Mouse (Mus musculus) cerebellum, postnatal 14 days (tissue): ENCODE data around the gene Trim41.
A peak's percentile ranks its signal among the peaks of the same experiment; 100 is the strongest.
"Not testable (repeated sequence)": the region's sequence is repeated elsewhere in the genome, so short reads cannot be mapped to it uniquely, and the experiment has no call there.

Experiments used
- DNase-seq, 2 experiments: peaks; one replicate each; pipeline ENCODE4 v3.0.0; 2021; ENCODE audit warnings: mixed read lengths in 2 of 2

The Trim41 gene

DNA sequence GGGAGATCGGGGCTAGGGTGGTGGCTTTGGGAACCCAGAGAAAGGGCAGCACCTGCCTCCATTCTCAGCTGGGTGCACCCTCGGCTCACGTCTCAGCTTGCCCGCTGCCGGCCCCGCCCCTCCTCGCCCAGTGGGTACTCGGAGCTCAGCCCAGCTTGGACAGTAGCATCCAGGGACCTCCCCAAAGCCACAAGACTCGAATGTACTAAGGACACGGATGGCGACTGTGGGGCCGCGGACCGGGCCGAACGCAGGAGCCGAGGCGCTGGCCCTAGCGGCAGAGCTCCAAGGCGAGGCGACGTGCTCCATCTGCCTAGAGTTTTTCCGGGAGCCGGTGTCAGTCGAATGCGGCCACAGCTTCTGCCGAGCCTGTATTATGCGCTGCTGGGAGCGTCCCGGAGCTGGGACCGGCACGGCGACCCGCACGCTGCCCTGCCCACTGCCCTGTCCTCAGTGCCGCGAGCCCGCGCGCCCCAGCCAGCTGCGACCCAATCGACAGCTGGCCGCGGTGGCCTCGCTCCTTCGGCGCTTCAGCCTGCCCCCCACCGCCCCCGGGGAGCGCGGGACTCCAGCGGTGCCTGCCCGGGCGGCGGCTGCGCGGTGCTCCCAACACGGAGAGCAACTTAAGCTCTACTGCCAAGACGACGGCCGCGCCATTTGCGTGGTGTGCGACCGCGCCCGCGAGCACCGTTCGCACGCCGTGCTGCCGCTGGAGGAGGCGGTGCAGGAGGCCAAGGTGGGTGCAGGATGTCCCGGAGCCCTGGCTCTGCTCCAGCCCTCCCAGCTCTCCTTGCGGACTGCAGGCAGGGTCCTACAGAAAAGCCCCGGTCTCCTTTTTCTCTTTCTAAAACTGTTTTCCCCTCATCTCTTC lies 20.4 kb upstream of the Trim41 start:
- DNase-seq = peak; percentile 68 to 73

DNA sequence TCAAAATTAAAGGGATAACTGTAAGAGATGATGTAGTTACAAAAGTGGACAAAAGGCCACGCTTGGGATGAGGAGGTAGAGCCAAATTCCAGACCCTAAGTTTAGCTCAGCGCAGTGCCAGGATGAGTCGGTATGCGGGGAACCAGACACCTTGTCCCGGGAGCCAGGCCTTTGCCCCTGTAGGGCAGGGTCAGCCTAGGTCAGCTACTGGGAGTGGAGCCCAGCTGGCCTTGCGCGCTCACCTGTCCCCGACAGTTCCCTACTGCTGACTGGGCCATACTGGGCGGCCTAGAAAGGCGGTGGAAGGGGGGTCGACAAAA lies 19.8 kb upstream of the Trim41 start:
- DNase-seq = no peak

DNA sequence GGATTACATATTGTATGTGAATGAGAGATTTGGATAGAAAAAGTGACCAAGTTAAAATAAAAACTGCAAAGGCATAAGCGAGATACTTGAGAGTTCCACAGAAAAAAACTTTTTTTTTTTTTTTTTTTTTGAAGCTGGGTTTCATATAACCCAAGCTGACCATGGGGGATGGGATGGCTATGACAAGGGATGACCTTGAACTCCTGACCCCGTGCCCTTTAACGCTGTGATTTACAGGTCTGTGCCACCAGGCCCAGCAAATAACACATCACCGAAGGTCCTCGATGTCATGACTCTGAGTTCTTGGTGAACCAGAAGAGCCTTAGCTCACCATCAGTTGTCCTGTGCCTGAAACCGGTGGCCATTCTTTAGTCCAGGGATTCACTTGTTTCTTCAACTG lies 18.8 kb upstream of the Trim41 start:
- no peak for DNase-seq

DNA sequence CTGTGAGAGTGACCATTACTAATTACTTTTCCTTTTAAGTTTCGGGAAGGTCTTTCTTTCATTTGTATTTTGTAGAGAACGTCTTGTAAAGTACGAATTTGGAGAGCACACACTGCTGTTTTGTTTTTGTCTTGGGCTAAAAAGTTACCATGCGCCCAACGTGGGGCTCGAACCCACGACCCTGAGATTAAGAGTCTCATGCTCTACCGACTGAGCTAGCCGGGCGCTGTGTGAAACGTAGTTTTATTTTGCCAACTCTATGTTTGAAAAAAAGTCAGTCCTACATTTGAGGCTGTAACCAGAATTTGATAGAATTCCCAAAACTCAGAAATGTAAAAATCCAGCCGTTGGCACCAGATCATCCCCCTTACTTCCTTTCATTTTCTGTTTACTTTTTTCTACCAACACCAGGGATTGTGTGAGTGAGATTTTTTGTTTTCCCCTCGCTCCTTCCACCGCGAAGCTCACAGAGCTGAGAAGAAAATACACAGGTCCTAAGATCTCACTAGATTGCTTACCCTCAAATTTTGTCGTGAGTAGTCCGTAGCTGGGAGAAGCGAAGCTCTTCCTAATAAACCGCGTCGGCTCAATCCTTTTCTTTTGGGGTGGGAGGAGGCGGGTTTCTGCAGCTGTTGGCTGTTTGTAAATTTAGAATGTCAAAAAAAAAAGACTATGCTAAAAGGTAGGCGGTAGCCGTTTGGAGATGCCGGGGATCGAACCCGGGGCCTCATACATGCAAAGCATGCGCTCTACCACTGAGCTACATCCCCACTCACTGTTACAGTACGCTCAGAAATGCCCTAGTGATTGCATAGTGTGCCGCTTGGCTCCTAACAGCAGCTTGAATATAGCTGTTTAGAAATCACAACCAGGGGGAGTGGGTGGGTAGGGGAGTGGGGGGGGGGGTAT lies 16.8 kb upstream of the Trim41 start:
- peak; percentile 93 to 96 for DNase-seq

DNA sequence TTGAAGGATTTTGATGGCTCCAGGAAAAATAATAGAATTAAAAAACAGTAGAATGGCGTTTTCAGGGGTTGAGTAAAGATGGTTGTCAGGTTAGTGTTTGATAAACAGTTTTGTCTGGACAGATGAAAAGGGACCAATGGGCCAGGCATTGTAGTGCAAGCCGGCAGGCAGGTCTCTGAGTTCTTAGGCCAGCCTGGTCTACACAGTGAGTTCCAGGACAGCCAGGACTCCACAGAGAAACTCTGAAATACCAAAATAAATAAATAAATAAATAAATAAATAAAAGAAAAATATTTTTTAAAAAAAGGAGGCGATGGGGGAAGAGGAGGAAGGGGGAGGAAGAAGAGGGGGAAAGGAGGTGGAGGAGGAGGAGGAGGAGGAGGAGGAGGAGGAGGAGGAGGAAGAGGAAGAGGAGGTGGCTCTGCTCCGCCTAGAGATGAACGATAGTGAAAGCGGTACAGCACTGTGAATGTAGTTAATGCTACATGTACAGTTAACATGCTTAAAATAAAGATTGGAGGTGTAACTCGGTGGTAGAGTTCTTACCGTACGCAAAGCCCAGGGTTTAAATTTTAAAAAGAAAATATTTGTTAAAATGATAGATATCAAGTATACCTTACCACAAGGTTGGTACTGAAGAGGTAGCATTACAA lies 16.1 kb upstream of the Trim41 start:
- DNase-seq = no peak

DNA sequence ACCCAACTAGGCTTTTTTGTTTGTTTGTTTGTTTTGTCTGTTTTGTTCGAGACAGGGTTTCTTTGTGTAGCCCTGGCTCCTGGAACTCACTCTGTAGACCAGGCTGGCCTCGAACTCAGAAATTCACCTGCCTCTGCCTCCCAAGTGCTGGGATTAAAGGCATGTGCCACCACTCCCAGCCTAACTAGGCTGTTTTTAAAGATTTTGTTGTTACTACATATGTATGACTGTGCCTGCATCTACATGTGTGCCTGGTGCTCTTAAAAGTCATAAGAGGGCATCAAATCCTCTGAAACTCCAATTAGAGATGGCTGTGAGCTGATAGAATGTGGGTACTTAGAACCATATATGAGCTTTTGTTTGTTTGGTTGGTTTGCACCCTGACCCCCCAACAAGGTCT lies 14.1 kb upstream of the Trim41 start:
- DNase-seq = no peak

DNA sequence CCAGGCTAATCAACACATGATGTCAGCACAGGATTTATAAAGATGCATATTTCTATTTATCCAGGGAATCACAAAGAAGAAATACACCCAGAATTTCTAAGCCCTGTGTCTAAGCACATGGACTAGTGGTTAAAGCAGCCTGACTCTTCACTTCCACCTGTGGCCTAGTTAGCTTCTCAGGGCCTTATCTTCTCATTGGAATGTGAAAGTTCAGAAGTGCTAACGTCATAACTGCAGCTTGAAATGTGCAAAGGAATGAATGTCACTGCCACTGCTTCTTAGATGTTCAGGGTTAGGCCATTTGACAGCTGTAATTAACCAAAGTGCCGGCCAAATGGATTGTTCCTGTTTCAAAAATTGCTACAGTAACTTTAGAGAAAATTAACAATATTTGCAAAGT lies 13.1 kb upstream of the Trim41 start:
- no peak for DNase-seq

DNA sequence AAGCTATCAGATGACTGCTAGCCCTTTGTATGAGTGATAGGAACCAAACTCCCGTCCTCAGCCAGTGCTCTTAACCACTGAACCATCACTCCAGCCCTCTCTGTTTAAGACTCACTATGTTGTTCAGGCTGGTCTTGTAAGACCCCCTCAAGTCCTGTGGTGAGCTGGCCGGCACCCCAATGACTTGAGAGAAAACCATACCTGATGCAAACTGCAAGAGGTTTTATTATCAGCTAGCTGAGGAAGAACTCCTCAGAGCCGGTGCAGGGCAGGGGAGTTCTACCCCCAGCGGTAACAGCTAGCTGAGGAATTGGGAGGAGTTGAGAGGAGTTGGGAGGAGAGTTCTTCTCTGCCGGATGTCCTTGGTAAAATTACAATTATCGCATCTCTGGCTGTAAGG lies 10.8 kb upstream of the Trim41 start:
- DNase-seq = no peak

DNA sequence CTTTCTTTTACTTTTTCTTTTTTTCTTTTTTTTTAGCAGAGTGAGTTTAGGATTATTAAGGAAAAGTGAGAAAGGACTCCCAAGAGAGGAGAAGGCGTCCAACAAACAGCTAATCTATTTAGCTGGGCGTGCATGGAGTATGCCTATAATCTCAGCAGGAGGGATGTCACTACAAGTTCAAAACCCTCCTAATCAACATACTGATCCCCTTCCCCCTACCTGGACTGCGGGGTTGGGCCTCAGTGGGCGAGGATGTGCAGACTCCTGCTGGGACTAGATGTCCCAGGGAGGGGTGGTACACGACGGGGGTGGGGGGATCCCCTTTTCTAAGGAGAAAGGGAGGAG lies 9.6 kb upstream of the Trim41 start:
- DNase-seq = no peak

DNA sequence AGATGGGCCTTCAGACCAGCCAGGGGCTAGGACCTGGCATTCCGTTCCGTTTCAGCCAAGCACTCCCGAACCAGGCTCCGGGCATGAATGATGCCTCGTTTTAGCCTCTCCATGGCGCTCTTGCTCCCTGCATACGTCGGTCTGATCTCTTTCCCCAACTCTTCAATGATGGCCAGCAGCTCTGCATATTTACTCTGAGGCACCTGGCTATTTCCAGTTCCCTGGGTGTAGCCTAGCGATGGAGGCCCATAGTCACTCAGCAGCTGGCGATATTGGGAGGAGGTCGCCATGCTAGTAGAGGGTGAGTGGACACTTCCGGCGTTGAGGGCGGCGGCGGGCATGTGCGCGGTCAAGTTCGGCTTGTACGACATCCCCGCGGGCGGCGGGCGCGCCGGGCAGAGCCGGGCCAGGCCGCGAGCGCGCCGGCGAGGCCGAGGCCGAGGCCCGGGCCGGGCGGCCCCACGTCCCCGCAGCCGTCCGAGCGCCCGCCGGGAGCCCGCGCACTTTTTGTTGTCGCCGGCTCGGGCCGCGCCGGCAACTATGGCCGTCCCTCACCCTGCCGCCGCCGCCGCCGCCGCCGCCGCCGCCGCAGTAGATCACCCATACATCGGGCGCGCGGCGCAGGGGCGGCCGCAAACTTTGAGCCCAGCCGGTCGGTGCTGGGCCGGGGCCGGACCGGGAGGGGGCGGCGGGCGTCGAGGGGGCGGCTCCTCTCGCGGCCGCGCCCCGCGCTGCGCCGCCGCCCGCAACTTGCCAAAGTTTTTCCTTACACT lies 9.0 kb upstream of the Trim41 start, which contains the start of the genes Trim7 and Gm12184:
Trim7 (plus strand) TSS at position 162 of the 773 bp plus-strand sequence.
Gm12184 (minus strand) TSS at position 677 of the 773 bp plus-strand sequence.
- DNase-seq = peak in 1 of 2 experiments; percentile 35

DNA sequence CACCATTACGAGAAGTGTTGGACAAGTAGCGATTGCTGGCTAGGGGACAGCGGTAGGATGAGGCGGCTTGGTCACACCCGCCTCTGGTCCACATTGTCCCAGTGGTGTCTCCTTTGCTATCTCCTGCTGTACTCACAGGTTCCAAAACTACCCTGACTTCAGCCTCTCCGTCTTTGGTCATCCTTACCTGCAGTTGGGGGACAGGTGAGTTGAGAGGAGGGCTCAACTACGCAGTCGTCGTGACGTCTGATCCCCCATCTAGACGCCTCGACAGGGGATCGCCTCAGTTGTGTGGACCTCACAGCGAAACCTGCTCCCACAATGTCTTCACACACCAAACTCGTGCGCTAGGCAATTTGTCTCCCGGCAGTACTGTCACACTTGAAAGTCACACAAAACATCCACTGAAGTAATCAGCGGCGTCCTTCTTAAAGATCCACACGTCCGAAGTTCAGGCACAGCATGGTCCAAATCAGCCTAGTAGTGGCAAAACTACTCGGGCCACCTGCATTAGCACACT lies 7.2 kb upstream of the Trim41 start:
- DNase-seq = peak in 1 of 2 experiments; percentile 22

DNA sequence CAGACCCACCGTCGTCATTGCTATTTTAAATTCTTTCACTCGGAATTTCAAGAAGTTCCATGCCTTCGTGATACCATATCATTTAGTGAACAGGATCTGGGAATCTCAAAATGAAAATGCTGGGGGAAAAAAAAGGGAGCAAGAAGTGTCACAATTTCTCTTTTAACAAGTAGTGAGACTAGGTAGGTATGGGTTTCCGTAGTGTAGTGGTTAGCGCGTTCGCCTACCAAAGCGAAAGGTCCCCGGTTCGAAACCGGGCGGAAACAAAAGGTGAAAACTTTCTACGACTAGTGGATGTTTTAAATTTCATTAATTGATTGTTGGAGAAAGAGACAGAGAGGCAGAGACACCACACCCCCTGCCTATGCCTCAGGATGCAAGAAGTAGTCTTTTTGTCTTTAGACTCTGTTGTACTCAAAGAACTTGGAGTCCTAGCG lies 6.4 kb upstream of the Trim41 start:
- DNase-seq = peak; percentile 75 to 76

DNA sequence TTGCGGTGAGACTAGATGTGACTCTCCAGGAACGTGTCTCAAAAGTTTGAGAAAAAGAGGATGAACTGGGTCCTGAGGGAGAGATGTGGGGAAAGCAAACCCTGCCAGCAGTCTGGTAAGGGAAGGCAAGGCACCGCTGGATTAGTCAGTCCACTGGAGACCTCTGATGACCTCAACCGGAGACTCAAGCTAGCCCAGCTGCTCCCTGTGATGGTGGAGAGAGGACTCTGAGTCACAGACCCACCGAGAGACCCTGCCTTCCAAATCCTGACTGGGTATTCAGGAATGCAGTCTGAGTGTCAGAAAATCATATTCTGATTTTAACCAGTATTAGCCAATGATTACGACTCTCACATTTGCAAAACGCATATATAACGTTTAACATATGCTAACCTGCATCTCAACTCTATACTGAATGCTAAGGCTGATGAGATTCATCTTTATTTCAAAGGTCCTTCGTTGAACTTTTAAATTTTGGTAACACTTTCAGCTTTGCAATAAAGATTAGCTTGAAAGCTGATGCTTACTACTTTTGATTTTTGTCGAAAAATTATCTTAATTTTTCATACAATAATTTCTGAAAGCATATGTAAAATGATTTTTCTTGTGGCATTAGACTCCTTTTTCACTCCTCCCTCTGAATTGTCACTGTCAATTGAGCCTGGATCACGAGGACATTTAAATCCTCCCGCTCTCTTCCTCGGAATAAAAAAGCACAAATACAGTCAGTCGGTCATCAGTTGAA lies 5.8 kb upstream of the Trim41 start:
- no peak for DNase-seq

DNA sequence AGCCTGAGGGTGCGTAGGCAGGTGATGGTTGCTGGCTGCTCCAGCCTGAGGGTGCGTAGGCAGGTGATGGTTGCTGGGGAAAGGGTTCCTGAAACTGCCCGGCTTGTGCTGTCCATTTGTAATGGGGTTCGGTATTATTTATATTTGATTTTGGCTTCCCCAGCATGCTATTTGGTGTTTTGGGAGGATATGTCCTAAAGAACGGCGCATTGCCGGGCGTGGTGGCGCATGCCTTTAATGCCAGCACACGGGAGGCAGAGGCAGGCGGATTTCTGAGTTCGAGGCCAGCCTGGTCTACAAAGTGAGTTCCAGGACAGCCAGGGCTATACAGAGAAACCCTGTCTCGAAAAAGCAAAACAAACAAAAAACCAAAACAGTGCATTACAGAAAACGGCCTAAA lies 4.1 kb upstream of the Trim41 start:
- not testable (repeated sequence) for DNase-seq

DNA sequence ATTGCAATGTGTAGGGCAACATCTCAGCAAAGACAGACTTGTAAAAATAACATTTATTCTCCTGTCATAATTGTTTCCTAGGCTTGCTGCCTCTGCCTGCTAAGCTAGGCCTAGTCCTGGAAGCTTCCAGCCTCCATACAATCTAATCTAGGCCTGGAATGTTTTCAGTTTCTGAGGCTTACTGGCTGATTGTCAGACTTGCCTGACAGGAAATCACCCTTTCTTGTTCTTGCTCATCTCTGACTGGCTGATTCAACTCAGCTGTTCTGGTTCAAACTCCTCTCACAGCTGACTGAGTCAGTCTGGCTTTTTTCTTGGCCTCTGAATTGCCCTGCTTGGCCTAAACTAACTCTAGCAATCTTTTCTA lies 3.1 kb upstream of the Trim41 start:
- no peak for DNase-seq

DNA sequence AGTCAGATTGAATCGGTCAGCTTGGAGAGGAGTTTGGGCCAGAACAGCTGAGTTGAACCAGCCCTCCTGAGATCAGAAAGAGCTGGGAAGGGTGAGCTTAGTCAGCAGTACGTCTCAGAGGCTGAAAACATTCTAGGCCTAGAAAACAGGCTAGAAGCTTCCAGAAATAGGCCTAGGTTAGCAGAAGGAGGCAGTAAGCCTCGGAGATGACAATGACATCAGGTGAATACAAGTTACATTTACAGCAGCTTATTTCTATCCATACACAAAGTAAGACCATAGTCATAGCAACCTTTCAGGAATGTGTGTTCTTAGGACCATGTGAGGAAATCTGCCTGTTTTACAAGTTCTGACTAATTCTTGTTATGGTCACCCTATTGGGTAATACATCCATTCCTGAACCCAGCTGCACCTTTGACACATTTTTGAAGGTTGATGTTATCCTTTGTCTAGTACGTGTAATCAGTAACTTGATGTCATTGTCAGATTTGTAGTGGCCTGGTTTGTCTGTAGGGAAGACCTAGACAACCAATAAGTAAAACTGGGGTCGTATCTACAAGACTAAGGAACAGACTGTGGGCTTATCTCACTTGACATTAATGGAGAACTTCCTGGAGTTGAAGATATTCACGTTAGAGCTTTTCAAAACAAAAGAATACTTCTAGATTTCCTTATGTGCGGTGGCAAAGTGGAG lies 2.6 kb upstream of the Trim41 start:
- no peak for DNase-seq

DNA sequence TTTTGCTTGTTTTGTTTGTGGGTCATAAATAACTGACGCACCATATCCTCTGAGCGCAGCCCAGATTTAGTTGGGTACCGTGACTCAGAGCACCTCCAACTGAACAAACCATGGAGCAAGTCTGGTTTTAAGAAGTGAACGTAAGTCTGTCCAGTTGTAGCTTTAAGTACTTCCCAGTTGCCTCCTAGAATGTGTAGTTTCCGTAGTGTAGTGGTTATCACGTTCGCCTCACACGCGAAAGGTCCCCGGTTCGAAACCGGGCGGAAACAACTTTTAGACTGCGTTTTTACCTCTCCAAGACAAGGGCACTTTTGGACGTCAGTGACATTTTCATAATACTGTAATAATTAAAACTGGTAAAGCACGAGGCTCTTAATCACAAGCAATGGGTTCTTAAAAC lies 1.2 kb upstream of the Trim41 start:
- DNase-seq = peak; percentile 90 to 91

DNA sequence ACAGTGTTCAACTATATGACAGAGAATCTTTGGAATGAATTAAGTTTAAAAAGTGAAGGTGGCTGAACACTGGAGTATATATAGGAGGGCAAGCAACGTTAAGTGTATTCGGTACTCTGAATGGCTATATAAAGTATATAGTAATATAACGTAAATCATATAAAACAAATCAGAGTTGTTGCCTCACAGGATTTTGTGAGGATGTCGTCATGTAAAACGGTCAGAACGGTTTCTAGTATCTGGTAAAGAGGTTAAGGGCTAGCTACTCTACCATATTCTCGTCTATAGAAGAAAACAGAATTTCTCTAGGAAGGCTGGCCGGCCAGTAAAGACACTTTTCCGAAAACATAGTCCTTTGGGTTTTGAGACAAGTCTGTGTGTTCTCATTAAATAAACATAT lies 641 bp upstream of the Trim41 start:
- no peak for DNase-seq

DNA sequence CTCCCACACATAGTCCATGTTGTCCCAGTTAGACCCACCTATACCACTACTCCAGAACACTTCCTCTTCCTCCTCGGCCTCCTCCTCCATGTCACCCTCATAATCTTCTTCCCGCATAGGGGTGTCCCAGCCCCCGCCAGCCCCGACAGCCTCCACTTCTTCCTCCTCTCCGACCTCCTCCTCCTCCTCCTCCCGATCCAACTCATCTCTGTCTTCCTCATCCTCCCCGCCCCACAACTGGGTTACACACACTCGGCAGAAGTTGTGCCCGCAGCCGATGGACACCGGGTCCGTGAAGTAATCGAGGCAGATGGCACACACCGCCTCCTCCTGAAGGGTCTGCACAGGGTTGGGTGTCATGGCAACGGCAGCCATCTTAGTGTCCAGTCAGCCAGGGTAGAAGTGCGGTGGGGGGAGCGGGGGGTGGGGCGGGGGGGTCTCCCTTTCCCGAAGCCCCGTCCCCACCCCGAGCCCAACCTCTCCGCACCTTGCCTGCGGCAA lies 822 bp downstream of the Trim41 start:
- peak in 1 of 2 experiments; percentile 79 for DNase-seq

DNA sequence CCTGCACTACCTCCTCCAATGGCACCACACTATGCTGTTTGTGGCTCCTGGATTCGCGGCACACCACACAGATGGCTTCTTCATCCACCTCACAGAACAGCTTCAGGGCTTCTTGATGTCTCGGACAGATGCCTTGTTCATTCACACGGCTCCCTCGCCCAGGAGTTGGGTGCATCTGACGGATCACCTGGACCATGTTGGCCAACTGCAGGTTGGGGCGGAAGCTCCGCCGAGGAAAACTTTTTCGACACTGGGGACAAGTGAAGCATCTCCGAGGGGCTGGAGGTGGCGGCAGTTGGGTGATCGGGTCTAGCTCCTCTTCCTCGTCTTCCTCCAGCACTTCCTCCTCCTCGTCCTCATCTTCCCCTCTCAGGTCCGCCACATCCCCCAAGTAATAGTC lies 1.3 kb downstream of the Trim41 start:
- DNase-seq = peak in 1 of 2 experiments; percentile 35

DNA sequence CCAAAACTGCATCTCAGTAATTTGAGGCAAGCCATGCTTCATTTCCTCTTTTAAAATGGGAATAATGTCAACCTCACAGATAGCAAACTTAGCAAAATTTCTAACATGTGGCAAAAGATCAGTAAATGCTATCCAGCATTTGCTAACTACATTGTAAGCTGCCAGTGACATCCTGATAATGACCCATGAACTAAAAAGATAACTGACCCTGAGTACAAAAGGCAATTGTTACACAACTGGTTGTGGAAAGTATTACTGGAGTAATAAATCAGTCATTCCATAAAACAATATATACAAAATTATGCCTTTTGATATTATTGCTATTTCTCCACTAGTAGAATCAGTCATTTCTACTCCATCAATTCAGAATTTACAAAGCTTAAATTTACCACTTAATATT lies 3.4 kb downstream of the Trim41 start:
- DNase-seq = no peak
